Mouse (Mus musculus) naive thymus-derived CD4-positive, alpha-beta T cell, adult 2 months (primary cell): ENCODE measurements at regions not wholly inside any gene's neighbourhood (a gene's known extent, or its start where the extent isn't known, plus 50 kb on each side); places are given as distances from the start of the nearest gene placed in this dataset.

Experiments
- DNase-seq: peaks from one replicate; pipeline ENCODE4 v3.0.0-alpha.2; 2011; ENCODE audit warnings: low read depth

DNA sequence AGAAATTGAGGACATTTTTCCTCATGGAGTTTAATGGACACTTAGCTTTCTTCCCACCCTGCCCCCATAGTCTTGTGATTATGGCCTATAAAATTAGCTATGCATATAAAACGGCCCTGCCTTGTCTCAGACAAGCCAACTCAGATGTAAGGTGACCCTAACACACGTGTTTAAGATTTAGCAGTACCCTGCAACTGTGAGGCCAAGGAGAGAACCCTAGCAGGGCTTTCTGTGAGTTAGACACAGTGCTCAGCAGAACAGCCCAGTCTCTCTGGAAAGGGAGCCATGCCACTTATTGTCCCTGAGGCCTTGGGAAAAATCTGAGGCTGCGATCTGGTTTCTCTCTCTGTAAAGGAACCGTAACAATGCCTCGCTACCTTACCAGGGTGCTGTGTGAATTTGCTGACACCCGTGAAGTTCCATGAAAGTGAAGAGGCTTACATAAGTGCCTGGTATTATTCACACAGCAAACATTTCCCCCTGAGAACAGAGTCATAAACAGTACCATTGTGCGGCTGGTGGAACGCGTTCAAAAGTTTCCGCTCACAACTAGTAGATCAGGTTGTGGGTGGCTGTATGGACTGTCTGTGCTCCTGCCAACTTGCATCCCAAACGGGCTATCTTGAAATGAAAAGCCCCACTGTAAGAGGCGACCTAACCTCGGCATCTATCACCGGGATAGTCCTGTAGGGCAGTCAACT lies 162.3 kb upstream of the Ankrd55 start:
- DNase-seq, result no peak

DNA sequence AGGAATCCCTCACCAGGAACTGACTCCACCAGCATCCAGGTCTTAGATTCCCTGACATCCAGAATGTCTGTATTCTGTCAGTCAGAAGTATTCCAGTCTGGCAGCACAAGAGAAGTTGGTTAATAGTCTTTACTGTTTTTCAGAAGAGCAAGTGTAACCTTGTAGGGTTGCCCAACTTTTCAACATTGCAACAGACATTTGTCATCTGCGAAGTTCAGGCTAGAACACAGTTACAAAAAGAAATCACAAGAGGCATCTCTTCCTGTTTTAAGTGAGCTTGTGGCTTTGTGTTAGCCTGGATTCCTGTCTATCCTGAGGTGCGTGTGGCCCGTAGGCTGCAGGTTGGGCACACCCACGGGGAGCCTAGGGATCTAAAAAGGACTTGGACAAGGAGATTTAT lies 158.0 kb upstream of the Ankrd55 start:
- no peak for DNase-seq

DNA sequence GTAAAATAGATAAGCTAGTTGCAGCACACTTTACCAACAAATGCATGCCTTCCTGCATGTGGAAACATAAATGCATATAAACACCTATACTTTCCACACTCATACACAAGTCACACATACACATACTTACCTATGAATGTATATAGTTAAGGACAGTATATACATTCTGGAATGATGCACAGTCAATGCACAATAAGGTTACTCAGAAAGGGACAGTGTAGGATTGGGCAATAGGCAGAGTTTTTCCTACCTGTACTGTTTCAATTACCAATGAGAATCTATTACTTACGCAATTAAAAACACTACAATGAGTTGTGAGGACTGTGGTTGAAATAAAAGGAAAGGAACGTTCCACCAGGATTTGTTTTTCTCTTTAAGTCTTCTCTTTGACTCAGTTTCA lies 157.5 kb upstream of the Ankrd55 start:
- DNase-seq, result no peak

DNA sequence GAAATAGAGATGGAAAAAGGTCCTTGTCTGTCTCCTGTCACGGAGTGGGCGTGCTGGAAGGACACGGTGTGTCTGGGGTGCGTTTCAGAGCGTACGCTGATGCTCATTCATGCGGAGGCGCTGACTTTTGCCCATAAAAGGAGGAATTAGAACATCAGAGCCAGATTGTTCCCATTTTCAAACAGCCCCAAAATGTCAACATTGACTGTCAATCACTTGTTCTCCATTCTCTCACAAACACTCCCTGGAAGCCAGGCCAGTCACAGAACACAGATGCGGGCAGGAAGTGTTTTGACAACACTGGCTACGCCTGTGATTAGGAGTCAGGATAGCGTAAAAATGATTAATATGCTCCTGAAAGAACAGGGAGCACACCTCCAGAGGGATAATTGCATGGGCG lies 157.1 kb upstream of the Ankrd55 start:
- no peak for DNase-seq

DNA sequence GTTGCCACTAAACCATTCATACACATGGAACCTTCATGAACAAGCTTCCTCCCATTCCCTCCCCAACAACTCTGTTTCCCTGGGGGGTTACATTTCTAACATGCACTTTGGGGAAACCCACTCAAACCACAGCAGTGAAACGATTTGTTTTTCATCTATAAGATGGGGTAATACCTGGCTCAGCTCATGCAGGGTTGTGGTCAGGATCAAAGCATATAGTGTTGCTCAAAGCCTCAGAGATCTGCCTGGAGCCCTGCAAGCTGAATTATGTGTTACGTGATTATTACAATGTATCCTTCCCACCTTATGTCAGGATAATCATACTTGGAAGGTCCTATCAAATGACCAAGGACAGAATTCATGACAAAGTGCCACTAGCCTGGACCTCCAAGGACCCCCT lies 154.5 kb upstream of the Ankrd55 start:
- peak; percentile 68 for DNase-seq

DNA sequence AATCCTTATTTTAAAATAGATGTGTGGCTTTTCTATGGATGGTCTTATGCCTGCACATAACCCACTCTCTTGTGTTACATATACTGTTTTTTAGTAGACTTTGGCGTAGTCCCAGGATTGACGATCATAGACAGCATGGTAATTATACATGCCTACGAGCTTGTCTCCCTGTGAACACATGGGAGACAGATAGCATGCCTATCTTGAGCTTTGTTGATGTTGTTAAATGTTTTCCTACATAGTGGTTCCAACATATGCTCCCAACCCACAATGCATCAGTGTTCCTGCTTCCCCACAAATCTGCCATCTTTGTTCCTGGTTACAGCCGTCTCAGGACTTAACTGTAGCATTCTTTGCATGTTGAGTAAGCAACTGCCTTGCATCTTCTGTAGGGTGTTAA lies 153.6 kb upstream of the Ankrd55 start:
- DNase-seq, result no peak

DNA sequence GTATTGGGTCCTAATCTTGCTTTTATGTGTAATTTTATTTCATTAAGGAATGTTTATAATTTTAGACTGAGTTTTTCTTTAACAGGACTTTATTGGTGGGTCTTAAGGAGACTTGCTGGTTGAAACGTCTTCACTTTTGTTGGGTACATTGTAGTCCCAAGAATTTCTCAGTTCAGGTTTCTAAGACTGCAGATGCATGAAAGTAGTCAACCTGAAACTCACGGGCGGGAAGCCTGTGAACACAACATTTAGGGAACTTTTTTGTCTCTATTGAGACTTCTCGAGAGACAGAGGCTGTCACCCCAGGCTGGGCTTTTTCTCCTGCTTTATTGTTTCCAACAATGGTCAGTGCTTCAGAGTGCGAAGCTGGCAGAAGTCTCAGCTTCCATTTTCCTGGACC lies 152.5 kb upstream of the Ankrd55 start:
- DNase-seq, result no peak

DNA sequence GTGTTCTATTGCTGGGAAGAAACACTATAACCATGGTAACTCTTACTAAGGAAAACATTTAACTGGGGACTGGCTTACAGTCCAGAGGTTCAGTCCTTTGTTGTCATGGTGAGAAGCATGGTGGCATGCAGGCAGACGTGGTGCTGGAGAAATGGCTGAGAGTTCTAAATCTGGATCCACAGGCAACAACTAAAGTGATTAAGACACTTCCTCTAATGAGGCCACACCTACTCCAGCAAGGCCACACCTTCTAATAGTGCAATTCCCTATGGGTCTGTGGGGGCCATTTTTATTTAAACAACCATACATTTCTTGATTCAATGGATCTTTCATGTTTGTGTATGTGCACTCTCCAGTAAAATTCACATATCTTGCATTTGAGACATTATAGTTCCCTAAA lies 151.4 kb upstream of the Ankrd55 start:
- no peak for DNase-seq

DNA sequence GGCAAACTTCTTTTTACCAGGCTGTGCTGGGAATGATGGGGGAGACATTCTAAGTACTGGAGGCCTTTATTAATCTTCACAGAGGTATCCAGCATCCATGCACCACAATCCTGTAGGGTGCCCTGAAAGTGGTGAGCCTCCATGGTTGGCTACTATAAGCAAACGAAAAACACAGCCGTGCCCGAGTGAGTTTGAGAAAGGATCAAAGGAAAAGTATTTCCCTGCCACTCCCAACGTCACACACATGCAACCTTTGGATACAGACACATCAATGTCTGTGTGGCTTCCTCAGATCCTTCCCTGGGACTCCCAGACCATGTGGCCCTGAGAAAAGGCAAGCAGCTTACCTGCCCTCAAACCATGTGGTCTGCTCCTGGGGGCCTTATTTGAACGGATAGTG lies 147.4 kb upstream of the Ankrd55 start:
- DNase-seq, result no peak

DNA sequence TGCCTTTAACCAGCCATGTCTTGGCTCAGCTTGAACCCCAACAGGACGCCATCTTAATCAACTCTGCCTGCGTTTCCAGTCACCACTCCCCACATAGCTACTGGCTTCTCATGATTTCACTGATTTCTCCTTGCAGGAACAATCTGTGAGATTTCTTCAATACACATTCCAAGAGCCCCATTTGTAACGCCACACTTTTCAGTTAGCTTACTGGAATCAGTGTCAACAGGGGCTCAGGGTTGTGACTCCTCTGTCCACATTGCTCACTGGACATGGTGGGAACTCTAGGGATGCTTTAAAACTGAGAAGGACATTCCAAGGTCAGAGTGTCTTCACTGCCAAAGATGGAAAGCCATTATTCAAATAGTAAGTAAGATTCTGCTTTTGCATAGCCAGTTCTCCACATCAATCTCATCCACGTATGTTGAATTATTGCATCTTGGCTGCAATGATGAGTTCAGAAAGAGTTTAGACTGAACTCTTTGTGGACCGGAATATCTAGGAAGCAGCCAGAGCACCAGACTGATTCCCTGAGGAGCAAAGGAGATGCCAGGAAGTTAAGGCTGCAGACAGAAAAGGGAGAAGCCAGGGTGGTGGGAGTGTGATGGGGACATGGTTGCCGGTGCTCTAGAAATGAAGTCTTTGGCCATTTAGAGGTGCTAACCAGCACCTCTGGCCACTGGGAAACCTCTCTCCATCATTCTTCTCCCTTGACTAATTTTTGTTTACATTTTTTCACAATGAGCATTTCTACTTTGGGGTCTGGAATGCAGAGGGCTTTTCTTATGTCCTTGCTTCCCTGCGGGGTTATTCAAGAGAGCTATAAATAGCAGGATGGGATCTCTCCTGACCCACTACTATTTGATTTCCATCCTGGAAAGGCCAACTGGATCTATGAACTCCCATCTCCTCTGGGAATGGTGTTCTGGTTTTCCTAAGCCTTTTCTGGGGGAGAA lies 143.6 kb upstream of the Ankrd55 start:
- DNase-seq, result no peak

DNA sequence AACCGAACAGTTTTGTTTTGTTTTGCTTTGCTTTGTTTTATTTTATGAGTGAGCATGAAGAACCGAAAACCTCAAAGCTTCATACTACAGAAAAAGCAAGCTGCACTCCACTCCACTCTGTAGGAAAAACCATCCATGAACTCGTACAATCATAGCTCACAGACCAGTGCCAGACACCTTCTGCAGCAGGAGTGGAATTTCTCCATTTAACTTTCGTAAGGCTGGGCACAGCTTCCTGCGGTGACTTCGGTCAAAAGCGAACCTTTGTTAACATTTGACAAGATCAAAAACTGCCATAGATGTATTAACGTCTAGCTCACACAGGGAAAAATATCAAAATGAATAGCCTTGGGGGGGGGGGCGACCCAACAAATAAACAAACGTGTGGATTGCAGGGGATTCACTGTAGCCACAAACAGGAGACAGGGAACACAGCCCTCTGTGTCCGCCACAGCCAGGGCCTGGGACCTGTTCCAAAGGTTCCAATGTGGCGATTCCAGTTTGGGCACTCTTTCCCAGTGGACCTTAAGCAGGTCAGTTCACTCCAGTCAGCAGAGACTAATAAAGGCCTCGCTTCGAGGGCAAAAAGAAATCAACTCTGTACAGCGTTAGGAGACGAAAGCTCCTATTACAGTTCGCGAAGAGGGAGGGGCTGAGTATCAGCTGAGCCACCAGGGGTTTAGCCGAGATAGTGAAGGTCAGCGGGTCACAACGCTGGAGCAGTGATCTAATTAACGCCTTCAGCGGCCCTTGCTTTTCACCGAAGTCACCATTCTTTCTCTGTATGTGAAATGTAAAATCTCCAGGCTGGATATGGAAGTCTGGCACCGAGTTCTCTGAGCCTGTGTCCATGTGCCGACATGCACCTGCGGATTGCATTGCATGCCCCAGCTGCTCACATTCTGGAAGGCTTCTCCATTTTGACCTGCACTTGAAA lies 135.4 kb upstream of the Ankrd55 start:
- DNase-seq, result no peak

DNA sequence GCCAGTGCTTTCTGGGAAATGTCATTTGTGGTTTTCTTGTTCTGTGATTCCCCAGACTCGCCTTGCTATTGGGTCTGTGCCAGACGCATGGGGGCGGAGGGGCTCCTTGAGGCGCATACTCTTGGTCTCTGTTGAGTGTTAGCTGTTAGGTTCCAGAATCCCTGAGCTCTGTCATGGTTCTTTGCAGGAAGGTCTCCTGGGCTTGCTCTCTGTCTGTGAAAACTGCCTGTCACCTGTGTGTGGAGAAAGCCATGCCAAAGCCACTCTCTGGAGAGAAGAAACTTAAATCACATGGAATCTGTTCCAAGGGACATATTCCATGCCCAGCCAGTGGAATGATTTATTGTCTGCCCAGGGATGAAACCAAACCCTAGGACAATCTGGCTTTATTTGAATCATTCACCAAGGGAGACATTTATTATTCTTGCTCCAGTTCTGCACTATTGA lies 134.5 kb upstream of the Ankrd55 start:
- no peak for DNase-seq

DNA sequence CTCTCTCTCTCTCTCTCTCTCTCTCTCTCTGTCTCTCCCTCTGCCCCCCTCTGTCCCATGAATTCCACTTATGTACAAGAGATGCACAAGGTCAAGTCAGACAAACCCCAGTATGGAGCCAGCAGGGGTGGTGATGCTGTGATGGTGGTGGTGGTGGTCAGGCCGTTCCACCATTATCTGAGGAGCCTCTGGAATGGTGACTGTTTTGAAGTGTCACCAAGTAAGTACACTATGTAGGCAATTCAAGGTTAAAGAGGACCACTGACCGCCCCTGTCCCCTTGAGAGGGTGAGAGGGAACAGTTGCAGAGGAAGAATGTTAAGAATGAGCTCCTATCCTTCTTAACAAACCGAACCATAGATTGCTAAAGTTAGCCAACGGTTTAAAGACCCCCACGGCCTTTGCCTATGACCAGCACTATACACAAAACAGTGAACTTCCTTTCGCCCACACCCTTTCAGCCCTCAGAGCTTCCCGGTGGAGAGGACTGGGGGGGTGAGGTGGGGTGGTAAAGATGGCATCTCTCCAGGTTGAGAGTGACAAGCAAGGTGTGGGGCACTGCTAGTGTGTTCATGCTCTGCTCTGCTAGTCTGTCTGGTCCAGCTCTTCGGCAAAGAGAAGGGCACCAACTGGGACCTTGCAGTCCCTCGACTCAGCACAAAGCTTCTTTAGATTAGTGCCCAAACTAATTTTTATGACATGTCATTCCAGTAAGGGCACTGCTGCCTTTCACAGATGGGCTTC lies 128.7 kb upstream of the Ankrd55 start:
- no peak for DNase-seq

DNA sequence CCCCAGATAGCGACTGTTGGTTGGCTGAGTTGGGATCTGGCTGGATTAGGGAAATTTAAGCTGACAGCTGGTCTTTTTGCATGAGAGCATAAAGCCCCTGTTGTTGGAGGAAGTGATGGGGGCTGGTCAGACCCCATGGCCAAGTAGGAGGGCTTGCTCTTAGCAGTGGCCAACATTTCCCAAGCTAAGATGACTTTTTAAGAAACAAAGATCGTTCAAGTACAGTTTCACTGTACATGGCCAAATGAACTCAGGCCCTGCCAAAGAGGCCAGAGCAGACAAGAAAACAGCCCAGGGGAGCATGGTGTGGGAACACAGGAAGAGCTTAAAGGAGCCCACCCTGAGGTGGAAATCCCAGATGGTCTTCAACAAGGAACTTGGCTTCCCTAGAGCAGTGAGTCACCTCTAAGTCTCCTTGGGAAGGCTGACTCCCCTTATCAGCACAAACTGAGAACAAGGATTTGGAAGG lies 128.0 kb upstream of the Ankrd55 start:
- DNase-seq, result no peak

DNA sequence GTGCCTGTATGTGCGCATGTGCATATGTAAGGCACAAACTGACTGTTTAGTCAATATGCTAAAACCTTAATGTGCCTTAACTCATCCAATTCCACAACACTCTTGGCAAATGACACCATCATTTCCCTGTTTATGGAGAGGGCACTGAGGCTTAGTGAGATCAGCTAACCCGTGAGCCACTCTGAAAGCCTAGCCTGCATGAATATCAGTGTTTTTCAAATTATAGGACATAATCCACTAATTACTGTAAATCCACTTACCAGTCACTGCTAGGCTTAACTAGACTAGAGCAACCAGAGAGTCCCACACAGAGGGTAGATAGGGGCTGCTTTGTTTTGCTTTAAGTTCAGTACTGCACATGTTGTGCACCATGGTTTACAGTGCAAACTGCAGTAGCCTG lies 127.5 kb upstream of the Ankrd55 start:
- no peak for DNase-seq

DNA sequence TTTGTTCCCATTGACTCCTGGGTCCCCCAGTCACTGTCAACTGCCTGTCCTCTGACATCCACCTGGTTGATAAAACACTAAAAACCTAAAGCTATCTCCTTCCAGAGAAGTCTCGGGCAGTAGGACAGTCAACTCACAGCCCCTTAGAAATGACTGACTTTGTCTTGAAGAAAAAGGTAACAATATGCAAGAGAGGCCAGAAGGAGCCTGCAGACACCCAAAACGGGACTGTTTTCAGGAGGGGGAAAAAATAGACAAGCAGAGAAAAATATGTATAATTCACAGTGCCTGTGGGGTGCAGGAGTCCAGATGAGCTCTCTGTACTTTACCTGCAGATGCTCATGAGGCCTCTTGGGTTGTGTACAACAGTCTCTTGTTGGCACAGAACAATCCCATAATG lies 126.4 kb upstream of the Ankrd55 start:
- DNase-seq, result no peak

DNA sequence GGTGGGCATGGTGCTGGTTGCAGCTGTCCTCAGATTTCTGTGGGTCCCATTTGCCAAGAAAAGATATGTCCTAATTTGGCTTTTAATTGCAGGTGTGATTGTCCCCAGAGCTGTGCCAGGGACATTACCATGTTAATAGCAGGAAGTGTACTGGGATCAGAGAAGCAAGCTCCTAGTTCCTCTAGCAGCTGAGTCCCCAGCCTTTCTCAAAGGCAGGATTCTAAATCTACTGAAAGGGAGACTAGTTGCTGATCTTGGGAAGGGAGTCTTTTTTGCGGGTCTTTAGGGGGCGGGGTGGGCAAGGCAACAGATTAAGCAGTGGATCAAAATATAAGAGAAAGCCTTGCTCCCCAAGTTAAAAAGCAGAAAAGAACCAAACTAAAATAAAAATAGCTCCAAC lies 122.3 kb upstream of the Ankrd55 start:
- DNase-seq, result no peak

DNA sequence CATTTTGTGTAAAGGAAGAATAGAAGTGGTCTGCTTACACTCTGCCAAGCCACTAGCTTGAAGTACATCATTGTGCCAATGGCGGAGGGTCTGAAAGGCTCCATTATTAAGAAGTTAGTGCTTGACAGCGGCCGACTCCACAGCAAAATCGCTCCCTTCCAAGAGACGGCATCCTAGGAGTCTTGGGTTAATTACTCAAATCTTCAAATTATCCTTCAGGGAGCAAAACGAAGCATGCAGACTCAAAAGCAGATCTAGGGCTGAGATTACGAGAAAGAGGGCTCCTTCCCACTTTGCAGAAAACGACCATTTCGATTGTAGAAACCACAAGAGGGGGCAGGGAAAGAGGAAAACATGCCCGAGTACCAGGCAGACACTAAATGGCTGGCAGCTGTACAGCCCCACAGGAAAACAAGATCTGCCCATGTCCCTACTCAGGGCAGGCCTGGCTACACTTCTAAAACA lies 121.9 kb upstream of the Ankrd55 start:
- no peak for DNase-seq

DNA sequence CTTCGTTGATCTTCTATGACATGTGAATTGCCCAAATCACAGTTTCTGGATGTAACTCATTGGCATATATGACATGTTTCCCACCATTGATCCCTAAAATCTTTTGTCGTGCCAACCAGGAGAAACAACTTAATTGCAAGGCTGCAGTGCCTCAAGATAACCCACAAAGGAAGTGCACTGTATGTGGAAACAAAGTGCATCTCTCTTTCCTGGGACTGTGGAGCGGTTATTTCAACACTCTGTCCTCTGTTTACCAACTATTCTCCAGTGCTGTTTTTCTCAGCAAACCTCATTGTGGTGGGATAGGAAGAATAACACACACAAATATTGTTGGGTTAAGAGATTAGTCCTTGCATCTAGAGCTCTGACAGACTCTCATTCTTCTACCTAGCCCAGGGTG lies 119.8 kb upstream of the Ankrd55 start:
- no peak for DNase-seq

DNA sequence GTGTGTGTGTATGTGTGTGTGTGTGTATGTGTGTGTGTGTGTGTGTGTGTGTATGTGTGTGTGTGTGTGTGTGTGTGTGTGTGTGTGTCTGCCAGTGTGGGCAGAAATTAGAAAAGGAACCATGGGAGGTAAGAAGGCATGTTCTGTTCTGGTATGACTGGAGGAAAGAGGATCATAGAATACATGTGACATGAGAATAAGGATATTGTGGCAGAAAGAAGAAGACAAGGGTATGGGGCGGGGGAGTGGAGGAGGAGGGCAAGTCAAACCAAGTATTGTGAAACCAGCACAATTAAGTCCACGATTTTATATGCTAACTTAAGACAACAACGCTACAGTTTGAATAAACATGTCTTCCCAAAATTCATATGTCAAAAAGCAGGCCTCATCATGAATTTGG lies 117.4 kb upstream of the Ankrd55 start:
- no peak for DNase-seq

DNA sequence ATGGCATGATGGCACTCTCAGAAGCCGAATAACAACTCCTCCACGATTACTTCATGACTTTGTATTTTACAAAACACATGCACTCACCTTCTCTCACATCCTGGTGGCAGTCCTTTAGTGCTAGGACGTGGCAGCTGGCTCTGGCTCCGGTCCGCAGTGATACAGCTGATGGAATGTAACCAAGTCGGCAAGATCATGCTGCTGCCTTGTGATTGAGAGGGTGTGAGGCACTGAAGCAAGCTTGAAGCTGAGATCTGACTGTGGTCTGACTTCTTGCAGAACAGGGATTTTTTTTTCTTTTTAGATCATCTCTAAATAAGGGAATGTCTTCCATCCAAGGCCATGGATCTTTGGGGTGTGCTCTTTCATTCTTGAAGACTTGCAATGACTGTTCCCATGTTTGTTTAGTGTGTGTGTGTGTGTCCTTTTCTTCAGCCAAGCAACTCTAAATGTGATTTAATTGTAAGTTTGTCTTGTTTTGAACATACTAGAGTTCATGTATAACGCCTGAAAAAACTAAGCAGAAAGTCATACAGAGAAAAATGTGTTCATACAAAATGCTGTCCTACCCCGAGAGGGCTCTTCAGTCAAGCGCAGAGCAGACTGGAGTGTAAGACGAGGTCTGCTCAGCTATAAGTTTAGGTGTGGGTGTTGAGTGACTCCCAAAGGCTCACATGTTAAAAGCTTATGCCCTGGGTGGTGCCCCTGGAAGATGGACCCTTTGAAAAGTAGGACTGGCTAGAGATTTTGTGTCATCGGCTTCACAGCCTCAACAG lies 116.1 kb upstream of the Ankrd55 start:
- DNase-seq, result no peak
